Mouse (Mus musculus) liver, embryonic 14.5 days (tissue): ENCODE measurements around the gene Lyg2. TPM values are rescaled to one million over a fixed set of nuclear protein-coding genes. Genes with fewer than 3 reads are reported as not detected.

Experiments
- ATAC-seq: fragments of 200-750 bp; cut with Nextera tagmentation; 2 replicates; pipeline ENCODE4 v1.8.0; 2017; ENCODE audit warnings: moderate number of reproducible peaks, mild to moderate bottlenecking, moderate library complexity; ENCODE audit not compliant: insufficient read depth
- DNase-seq, 3 experiments: peaks; one replicate each; pipeline ENCODE4 v3.0.0-alpha.2; 2012 to 2013; ENCODE audit warnings: low read depth in 3 of 3, low spot score in 3 of 3
- H3K27ac ChIP-seq: fragments of 300-500 bp; sonication (generic); 2 replicates; pipeline ENCODE4 v1.5.1; 2014; ENCODE audit warnings: moderate library complexity, mild to moderate bottlenecking, control low read depth, inconsistent platforms
- H3K27me3 ChIP-seq: fragments of 300-500 bp; sonication (generic); 2 replicates; pipeline ENCODE4 v1.6.1; 2014; ENCODE audit warnings: mild to moderate bottlenecking, low read length, moderate library complexity; ENCODE audit not compliant: control insufficient read depth, insufficient read depth
- H3K36me3 ChIP-seq: fragments of 300-500 bp; sonication (generic); replicated peaks from 2 replicates; pipeline ENCODE4 v1.6.1; 2014; ENCODE audit warnings: low read depth; ENCODE audit not compliant: control insufficient read depth, insufficient read depth
- H3K4me1 ChIP-seq, 2 experiments: fragments of 200-500 bp in 1 of 2; fragments of 300-500 bp in 1 of 2; sonication (generic) in 1 of 2; replicated peaks; 2 replicates each; pipeline ENCODE4 v1.6.1; 2012 to 2014; ENCODE audit warnings: antibody characterized with exemption in 1 of 2, inconsistent platforms in 1 of 2, low read length in 1 of 2; ENCODE audit not compliant: control insufficient read depth in 2 of 2, insufficient read depth in 2 of 2
- H3K4me2 ChIP-seq: fragments of 300-500 bp; sonication (generic); 2 replicates; pipeline ENCODE4 v1.6.1; 2014; ENCODE audit warnings: low read depth, mild to moderate bottlenecking, control low read depth, moderate library complexity
- H3K4me3 ChIP-seq, 2 experiments: fragments of 200-500 bp in 1 of 2; fragments of 300-500 bp in 1 of 2; sonication (generic) in 1 of 2; 2 replicates each; pipeline ENCODE4 v1.5.1; 2012 to 2014; ENCODE audit warnings: low read depth in 2 of 2, low read length in 2 of 2, mild to moderate bottlenecking in 2 of 2, control low read depth in 1 of 2, inconsistent platforms in 1 of 2, moderate library complexity in 1 of 2; ENCODE audit not compliant: insufficient read depth in 1 of 2
- H3K9ac ChIP-seq: fragments of 300-500 bp; sonication (generic); replicated peaks from 2 replicates; pipeline ENCODE4 v1.6.1; 2014; ENCODE audit warnings: mild to moderate bottlenecking, control low read depth, moderate library complexity
- H3K9me3 ChIP-seq: fragments of 300-500 bp; sonication (generic); 2 replicates; pipeline ENCODE4 v1.6.1; 2016; ENCODE audit warnings: low read length, mixed read lengths; ENCODE audit not compliant: control insufficient read depth
- CTCF ChIP-seq: IDR thresholded peaks from 2 replicates; pipeline ENCODE4 v1.5.1; 2016; ENCODE audit warnings: antibody characterized with exemption, low read depth, control low read depth
- EP300 ChIP-seq: IDR thresholded peaks from 2 replicates; pipeline ENCODE4 v1.6.1; 2016; ENCODE audit warnings: antibody characterized with exemption, low read depth
- WGBS: fragments of 180-500 bp; shearing (Covaris S2); extraction: QIAGEN DNeasy Blood & Tissue Kit; methylation state at CpG from one replicate; pipeline ENCODE4 v1.1.7; 2014; ENCODE audit not compliant: insufficient replicate concordance; 5-methylcytosine and 5-hydroxymethylcytosine counted together
- polyA plus RNA-seq, 2 experiments: library from polyadenylated mRNA; depleted of rRNA in 1 of 2; stranded (reverse) in 1 of 2; unstranded in 1 of 2; fragments of >200 nt; fragmentation: Nextera tagmentation in 1 of 2; extraction: Ambion mirVana in 1 of 2; gene quantifications; 2 replicates each; pipeline versions ENCODE4 v1.2.1 to v1.2.3; 2012 to 2014

Lyg2 gene
- polyA plus RNA-seq, 2 experiments: 0.01 TPM; not detected in 1

DNA sequence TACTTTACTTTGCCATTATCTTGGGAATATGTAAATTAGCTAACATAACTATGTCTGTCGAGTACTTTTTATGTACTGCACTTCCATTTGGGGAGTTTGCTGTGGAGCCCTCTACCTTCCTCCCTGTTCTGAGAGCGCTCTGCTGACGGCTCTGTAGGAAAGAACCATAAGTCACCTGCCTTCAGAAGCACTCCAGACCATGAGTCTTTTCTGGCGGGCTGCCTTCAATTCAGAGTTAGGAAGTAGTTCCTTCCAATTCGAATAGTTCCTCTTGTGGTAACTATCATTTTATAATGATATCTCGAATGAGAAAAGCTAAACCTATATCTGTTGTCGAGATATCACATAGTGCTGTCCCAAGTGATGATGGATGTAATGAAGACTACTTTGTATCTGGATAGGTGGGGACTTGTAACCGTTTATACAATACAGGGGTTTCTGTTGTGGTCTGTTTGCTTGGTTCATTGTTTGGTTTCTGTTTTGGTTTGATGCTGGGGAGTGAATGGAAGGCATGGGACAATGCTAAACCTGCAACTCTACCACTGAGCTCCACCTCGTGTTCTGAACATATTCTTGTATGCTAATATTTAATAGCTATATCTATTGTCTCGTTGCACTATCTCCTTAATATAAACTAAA, 48.5 kb downstream of the Lyg2 start:
- DNase-seq (no peak), ATAC-seq (no peak)
- H3K4me3 ChIP-seq: no peak overlapping the region
- no peaks in the 10 kb centered on the region for H3K36me3 ChIP-seq
- H3K9ac ChIP-seq: no peak overlapping the region
- no peak overlapping the region for H3K4me2 ChIP-seq
- 55% methylated on average over 10 of the region's 10 CpGs for WGBS
- H3K27me3 ChIP-seq: no peaks in the 10 kb centered on the region
- H3K9me3 ChIP-seq: no peaks in the 10 kb centered on the region
- peaks cover 15 to 25% of the 10 kb centered on the region in 2 experiments for H3K4me1 ChIP-seq
- TF ChIP-seq CTCF (no peak), EP300 (no peak)
- no peak overlapping the region for H3K27ac ChIP-seq

DNA sequence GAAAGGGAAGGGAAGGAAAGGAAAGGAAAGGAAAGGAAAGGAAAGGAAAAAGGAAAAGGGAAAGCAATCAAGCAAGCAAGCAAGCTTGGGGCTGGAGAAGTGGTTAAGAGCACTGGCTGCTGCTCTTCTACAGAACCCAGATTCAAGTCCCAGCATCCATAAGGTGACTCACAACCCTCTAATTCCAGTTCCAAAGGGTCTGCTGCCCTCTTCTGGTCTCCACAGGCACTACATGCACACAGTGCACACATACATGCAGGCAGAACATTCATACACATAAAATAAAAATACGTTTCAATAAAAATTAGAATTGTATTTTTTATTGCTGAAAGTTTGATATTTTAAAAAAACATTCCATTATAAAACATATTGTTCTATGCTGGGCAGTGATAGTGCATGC, 49.2 kb downstream of the Lyg2 start:
- ATAC-seq: no peak
- Histone ChIP-seq H3K27ac (no peak overlapping the region), H3K4me1 (peaks cover 15 to 25% of the 10 kb centered on the region in 2 experiments), H3K4me2 (no peak overlapping the region), H3K9ac (no peak overlapping the region), H3K4me3 (no peak overlapping the region), H3K9me3 (no peaks in the 10 kb centered on the region), H3K27me3 (no peaks in the 10 kb centered on the region), H3K36me3 (no peaks in the 10 kb centered on the region)
- no peak for TF ChIP-seq EP300
- peak; percentile 89 for TF ChIP-seq CTCF
- WGBS: 52% methylated on average over 1 of the region's 1 CpGs
- peak in 2 of 3 experiments; percentile 54 to 62 for DNase-seq

DNA sequence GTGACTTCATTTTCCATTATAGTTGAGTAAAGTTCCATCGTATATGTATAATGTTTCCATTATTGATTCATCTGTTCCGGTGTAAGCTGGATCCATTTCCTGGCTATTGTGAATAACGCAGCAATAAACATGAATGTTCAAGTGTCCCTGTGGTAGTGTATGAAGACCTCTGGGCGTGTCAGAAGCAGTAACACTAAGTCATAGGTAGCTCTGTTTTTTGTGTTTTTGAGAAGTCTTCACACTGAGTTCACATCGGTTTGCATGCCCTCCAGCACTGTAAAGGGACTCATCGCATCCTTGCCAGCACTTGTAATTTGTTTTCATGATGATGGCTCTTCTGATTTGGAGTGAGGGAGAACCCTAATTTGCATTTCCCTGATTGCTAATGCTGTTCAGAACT, 50.0 kb downstream of the Lyg2 start, which contains the start of gene Tsga10:
Gene Tsga10, minus strand, starts transcription at position 144 of the 400 bp plus-strand sequence.
- no peaks in the 10 kb centered on the region for H3K27me3 ChIP-seq
- H3K36me3 ChIP-seq: no peaks in the 10 kb centered on the region
- H3K4me3 ChIP-seq: peak within 1 kb of the TSS; percentile 64 to 89
- peak within 1 kb of the TSS; percentile 68 for H3K27ac ChIP-seq
- peaks cover 9 to 20% of the 10 kb centered on the region in 2 experiments for H3K4me1 ChIP-seq
- DNase-seq: no peak
- 78% methylated on average over 6 of the region's 6 CpGs for WGBS
- peak within 1 kb of the TSS; percentile 69 for H3K9ac ChIP-seq
- no peak for TF ChIP-seq CTCF
- no peak for TF ChIP-seq EP300
- H3K9me3 ChIP-seq: no peaks in the 10 kb centered on the region
- H3K4me2 ChIP-seq: peak within 1 kb of the TSS; percentile 98
- no peak for ATAC-seq

DNA sequence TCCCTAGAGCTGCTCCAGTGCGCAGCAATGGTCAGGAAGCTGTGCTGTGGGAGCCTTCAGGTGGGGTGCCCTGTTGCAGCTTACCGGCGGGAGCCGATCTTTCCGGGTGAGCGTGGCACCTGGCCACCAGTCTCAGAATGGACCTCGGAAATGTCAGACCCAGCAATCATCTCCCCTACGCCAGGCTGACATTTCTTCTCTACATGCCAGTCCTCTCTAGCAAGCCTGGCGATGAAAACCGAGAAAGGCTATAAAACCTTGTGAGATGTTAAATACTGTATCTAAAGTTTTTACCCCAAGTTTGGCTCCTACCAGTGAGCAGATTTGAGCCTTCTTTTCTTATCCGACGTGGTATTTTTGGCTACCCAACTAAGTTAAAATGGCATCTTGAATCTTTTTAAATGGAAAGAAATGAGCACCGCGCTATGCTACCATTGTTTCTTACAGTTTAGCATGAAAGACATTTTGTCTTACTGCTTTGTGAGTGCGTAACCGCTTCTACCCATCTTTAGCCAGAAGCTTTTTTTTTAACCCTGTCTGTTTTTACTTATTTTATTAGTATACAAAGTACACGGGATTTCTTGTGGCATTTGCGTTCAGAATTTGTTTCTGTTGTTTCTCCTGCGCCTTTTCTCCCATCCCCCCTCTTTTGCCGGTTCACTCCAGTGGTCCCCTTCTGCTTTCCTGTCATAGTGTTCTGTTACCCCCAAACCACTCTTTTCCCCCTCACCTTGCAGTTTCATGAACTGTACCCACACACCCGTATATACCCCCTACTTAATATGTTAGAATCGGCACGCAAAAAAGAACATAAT, 50.7 kb downstream of the Lyg2 start:
- Histone ChIP-seq H3K4me2 (peak overlapping the region; percentile 98), H3K4me1 (peaks cover 9 to 20% of the 10 kb centered on the region in 2 experiments), H3K4me3 (peak overlapping the region; percentile 64 to 89), H3K9ac (peak overlapping the region; percentile 69), H3K36me3 (no peaks in the 10 kb centered on the region), H3K27me3 (no peaks in the 10 kb centered on the region), H3K9me3 (no peaks in the 10 kb centered on the region), H3K27ac (peak overlapping the region; percentile 68)
- DNase-seq (no peak), ATAC-seq (no peak)
- TF ChIP-seq CTCF (no peak), EP300 (no peak)
- 10% methylated on average over 23 of the region's 23 CpGs for WGBS
